Mouse (Mus musculus) limb, embryonic 14.5 days (tissue): ENCODE measurements around the gene Madcam1. TPM values are rescaled to one million over a fixed set of nuclear protein-coding genes. Genes with fewer than 3 reads are reported as not detected.
A peak's percentile ranks its signal among the peaks of the same experiment; 100 is the strongest.
"Not testable (repeated sequence)": the region's sequence is repeated elsewhere in the genome, so short reads cannot be mapped to it uniquely, and the experiment has no call there.

ENCODE experiments used
- ATAC-seq: fragments of 200-750 bp; cut with Nextera tagmentation; 2 replicates; pipeline ENCODE4 v1.8.0; 2017; ENCODE audit warnings: low read depth, moderate number of reproducible peaks, moderate TSS enrichment; ENCODE audit not compliant: low FRiP score
- DNase-seq: peaks from one replicate; pipeline ENCODE4 v3.0.0-alpha.2; 2015; ENCODE audit warnings: low spot score
- H3K27ac ChIP-seq: fragments of 300-500 bp; sonication (generic); replicated peaks from 2 replicates; pipeline ENCODE4 v1.5.1; 2014; ENCODE audit warnings: low read depth, mild to moderate bottlenecking, low read length, moderate library complexity, mixed read lengths
- H3K27me3 ChIP-seq: fragments of 300-500 bp; sonication (generic); 2 replicates; pipeline ENCODE4 v1.6.1; 2014; ENCODE audit warnings: low read length, mixed read lengths; ENCODE audit not compliant: control insufficient read depth, insufficient read depth
- H3K36me3 ChIP-seq: fragments of 300-500 bp; sonication (generic); 2 replicates; pipeline ENCODE4 v1.6.1; 2014; ENCODE audit warnings: mild to moderate bottlenecking, low read length, moderate library complexity, mixed read lengths; ENCODE audit not compliant: control insufficient read depth, insufficient read depth
- H3K4me1 ChIP-seq: fragments of 300-500 bp; sonication (generic); 2 replicates; pipeline ENCODE4 v1.6.1; 2014; ENCODE audit warnings: antibody characterized with exemption, low read length, mixed read lengths; ENCODE audit not compliant: control insufficient read depth, insufficient read depth
- H3K4me2 ChIP-seq: fragments of 300-500 bp; sonication (generic); replicated peaks from 2 replicates; pipeline ENCODE4 v1.6.1; 2014; ENCODE audit warnings: low read depth, mild to moderate bottlenecking, low read length, moderate library complexity; ENCODE audit not compliant: severe bottlenecking
- H3K4me3 ChIP-seq: fragments of 300-500 bp; sonication (generic); replicated peaks from 2 replicates; pipeline ENCODE4 v1.5.1; 2014; ENCODE audit warnings: low read length
- H3K9ac ChIP-seq: fragments of 300-500 bp; sonication (generic); 2 replicates; pipeline ENCODE4 v1.6.1; 2014; ENCODE audit warnings: mild to moderate bottlenecking, low read depth, low read length, moderate library complexity; ENCODE audit not compliant: severe bottlenecking
- H3K9me3 ChIP-seq: fragments of 300-500 bp; sonication (generic); 2 replicates; pipeline ENCODE4 v1.6.1; 2016; ENCODE audit warnings: low read length; ENCODE audit not compliant: control insufficient read depth
- POLR2A ChIP-seq: fragments of 200-500 bp; IDR thresholded peaks from 2 replicates; pipeline ENCODE4 v1.8.0; 2012; ENCODE audit warnings: inconsistent platforms, mild to moderate bottlenecking, moderate library complexity, borderline replicate concordance; ENCODE audit not compliant: insufficient read depth, insufficient read length; ENCODE audit errors: extremely low read depth
- WGBS: fragments of 180-500 bp; shearing (Covaris S2); extraction: QIAGEN DNeasy Blood & Tissue Kit; methylation state at CpG from one replicate; pipeline ENCODE4 v1.1.7; 2014; 5-methylcytosine and 5-hydroxymethylcytosine counted together
- polyA plus RNA-seq, 2 experiments: library from polyadenylated mRNA; depleted of rRNA in 1 of 2; stranded (reverse) in 1 of 2; unstranded in 1 of 2; fragments of >200 nt; fragmentation: Nextera tagmentation in 1 of 2; extraction: Ambion mirVana in 1 of 2; gene quantifications; 2 replicates each; pipeline versions ENCODE4 v1.2.1 to v1.2.3; 2012 to 2014

Gene Madcam1
- polyA plus RNA-seq, 2 experiments, result 5.0 to 8.2 TPM

DNA sequence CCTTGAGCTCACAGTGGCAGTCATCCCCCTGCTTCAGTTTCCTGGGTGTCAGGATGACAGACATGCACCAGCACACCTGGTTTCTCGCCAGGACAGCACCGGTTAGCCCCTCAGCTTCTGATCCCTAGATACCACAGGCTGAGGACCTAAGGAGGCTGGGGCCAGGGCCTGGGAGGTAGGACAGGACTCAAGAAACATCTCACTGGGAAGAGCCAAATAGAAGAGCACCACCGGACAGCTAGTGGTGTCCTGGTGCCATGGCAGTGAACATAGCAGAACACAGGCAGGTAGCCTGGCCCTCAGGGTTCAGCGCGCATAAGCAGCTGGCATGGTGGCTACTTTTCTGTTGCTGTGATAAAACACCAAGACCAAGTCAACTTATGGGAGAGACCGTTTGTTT lies 34.1 kb downstream of the Madcam1 start:
- TF ChIP-seq POLR2A, result no peak
- Histone ChIP-seq H3K36me3 (no peaks in the 10 kb centered on the region), H3K9ac (no peak overlapping the region), H3K4me2 (no peak overlapping the region), H3K9me3 (no peaks in the 10 kb centered on the region), H3K27me3 (no peaks in the 10 kb centered on the region), H3K4me3 (no peak overlapping the region), H3K4me1 (peaks cover 30% of the 10 kb centered on the region), H3K27ac (no peak overlapping the region)
- ATAC-seq (no peak), DNase-seq (no peak)
- 90% methylated on average over 6 of the region's 6 CpGs for WGBS

DNA sequence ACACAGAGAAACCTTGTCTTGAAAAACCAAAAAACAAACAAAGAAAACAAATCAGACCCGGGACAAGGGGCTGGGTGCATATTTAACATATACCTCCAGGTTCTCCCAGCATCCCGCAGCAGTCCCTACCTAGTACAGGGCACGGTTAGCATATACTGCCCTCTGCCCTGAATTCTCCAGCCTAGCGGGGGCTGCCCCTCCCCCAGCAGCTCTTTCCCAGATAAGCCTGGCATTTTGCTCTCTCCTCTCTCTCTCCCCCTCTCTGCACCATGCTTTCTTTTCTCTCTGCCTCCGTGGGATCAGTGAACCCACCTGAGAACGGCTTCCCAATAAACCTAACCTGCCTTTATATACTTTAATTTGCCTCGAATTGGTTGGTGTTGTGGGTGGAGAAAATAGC lies 36.3 kb downstream of the Madcam1 start:
- no peaks in the 10 kb centered on the region for H3K9me3 ChIP-seq
- H3K27ac ChIP-seq, result no peak overlapping the region
- ATAC-seq, result no peak
- H3K9ac ChIP-seq, result no peak overlapping the region
- 44% methylated on average over 7 of the region's 7 CpGs for WGBS
- H3K4me2 ChIP-seq, result no peak overlapping the region
- H3K27me3 ChIP-seq, result no peaks in the 10 kb centered on the region
- H3K4me1 ChIP-seq, result peaks cover 23% of the 10 kb centered on the region
- no peaks in the 10 kb centered on the region for H3K36me3 ChIP-seq
- no peak for DNase-seq
- no peak for TF ChIP-seq POLR2A
- no peak overlapping the region for H3K4me3 ChIP-seq

DNA sequence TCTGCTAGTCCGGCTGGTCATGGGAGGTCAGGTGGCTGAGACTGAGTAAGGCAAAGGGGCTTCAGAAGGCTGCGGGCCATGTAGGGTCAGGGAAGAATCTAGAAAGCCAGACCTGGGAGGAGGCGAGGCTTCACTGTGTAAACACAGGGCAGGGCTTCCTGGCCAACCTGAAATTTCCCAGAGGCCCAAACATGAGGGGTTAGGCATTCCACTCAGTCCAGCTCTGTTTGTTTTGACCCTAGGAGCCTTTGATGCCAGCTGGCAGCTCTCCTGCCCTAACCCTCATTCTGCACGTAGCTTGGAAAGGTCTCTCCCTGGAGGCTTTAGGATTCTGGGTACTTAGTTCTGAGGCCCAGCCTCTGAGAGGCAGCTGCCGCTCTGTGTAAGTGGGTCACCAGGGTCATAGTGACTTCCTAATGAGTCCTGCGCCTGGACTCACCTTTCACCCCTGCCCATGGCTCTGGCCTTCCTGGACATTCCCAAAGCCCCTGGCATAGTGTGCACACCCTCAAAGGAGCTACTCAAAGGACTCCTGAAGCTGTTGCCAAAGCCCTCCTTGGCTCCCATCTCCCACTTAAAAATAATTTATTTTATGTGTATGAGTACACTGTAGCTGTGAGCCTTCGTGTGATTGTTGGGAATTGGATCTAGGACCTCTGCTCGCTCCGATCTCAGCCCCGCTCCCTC lies 37.2 kb downstream of the Madcam1 start:
- H3K27ac ChIP-seq, result no peak overlapping the region
- no peaks in the 10 kb centered on the region for H3K27me3 ChIP-seq

DNA sequence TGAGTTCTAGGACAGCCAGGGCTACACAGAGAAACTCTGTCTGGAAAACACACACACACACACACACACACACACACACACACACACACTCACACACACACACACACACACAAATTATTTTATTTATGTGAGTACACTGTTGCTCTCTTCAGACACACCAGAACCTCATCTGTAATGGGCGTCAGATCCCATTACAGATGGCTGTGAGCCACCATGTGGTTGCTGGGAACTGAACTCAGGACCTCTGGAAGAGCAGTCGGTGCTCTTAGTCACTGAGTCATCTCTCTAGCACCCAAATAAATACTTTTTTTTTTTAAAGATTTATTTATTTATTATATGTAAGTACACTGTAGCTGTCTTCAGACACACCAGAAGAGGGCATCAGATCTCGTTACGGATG lies 38.6 kb downstream of the Madcam1 start:
- H3K9ac ChIP-seq, H3K9me3 ChIP-seq, H3K27ac ChIP-seq, DNase-seq, H3K4me2 ChIP-seq, H3K4me3 ChIP-seq, H3K27me3 ChIP-seq, H3K36me3 ChIP-seq, ATAC-seq: not testable (repeated sequence)
- peaks cover 15% of the 10 kb centered on the region for H3K4me1 ChIP-seq
- 83% methylated on average over 2 of the region's 4 CpGs for WGBS

More for the DNA sequence above, 37.2 kb downstream of the Madcam1 start:
- no peak overlapping the region for H3K9ac ChIP-seq
- WGBS, result 49% methylated on average over 10 of the region's 10 CpGs
- ATAC-seq (no peak), DNase-seq (no peak)
- peaks cover 19% of the 10 kb centered on the region for H3K4me1 ChIP-seq
- no peaks in the 10 kb centered on the region for H3K36me3 ChIP-seq
- H3K9me3 ChIP-seq, result no peaks in the 10 kb centered on the region
- no peak for TF ChIP-seq POLR2A
- H3K4me2 ChIP-seq, result no peak overlapping the region
- H3K4me3 ChIP-seq, result no peak overlapping the region

DNA sequence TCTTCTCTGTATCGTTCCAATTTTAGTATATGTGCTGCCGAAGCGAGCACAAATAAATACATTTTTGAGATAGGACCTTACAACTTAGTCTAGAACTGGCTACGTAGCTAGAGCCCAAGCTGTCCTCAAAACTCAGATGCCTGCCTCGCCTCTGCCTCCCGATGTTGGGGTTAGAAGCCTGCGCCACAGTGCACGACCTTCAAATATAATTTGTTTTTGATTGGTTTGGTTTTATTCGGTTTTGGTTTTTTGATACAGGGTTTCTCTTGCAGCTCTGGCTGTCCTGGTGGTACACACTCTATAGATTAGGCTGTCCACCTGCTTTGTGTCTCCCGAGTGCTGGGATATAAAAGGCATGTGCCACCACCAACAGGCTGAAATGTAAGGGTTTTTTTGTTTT lies 39.2 kb downstream of the Madcam1 start:
- Histone ChIP-seq H3K9ac (peak overlapping the region; percentile 75), H3K27me3 (no peaks in the 10 kb centered on the region), H3K4me1 (peaks cover 15% of the 10 kb centered on the region), H3K4me3 (peak overlapping the region; percentile 84), H3K4me2 (peak overlapping the region; percentile 95), H3K9me3 (no peaks in the 10 kb centered on the region), H3K27ac (no peak overlapping the region), H3K36me3 (peaks cover 14% of the 10 kb centered on the region)
- no peak for DNase-seq
- no peak for TF ChIP-seq POLR2A
- no peak for ATAC-seq
- WGBS, result 71% methylated on average over 10 of the region's 10 CpGs
